Mouse (Mus musculus): Measurements from ENCODE around the gene Hist2h3b.
"Not testable (repeated sequence)": the region's sequence is repeated elsewhere in the genome, so short reads cannot be mapped to it uniquely, and the experiment has no call there.

The Hist2h3b gene

GRCm38 (mm10) chr3:96238954-96239793, 29.3 kb upstream of the Hist2h3b start, which contains the start of gene Hist2h3c2:
Gene Hist2h3c2, minus strand, starts transcription at chr3:96239127.
- peak in 1 of 2 experiments; percentile 21 for DNase-seq (ENCODE audit: low spot score in 2 of 2)

DNA sequence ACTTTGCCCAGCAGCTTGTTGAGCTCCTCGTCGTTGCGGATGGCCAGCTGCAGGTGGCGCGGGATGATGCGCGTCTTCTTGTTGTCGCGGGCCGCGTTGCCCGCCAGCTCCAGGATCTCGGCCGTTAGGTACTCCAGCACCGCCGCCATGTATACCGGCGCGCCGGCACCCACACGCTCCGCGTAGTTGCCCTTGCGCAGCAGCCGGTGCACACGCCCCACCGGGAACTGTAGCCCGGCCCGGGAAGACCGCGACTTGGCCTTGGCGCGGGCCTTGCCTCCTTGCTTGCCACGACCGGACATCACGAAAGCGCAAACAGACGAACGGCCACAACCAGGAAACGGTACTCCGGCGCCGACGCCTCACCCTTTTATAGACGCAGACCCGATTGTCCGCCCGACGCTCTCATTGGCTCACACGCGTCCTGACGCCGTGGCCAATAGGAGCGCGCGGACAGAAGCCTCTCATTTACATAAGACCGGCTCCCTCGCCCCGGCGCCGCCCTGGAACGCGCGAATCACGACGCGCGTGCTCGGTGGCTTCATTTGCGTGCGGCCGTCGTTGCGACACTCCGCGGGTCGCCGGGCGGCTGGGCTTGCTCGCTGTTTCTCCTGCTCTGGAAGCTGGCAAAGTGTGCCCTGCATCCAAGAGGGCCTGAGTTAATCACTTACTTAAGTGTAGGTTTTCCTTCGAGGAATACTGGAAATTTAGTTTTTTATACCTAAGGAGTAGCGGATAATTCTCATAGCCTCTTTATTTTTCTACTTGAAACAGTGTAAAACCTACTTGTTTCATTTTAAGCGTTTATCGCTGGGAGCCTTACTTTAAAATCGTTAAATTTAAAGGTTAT, 28.3 kb upstream of the Hist2h3b start, which contains the start of gene Hist2h2aa2:
Hist2h2aa2 (minus strand) TSS at position 328 of the 850 bp plus-strand sequence.
- peak; percentile 99 for DNase-seq (ENCODE audit: low spot score in 2 of 2)

- DNase-seq (ENCODE audit: low spot score in 2 of 2), result no peak
Measured at GRCm38 (mm10) chr3:96240799-96241197, 27.7 kb upstream of the Hist2h3b start.

- DNase-seq (ENCODE audit: low spot score in 2 of 2), result no peak
Measured at GRCm38 (mm10) chr3:96243921-96244572, 24.4 kb upstream of the Hist2h3b start.

- DNase-seq (ENCODE audit: low spot score in 2 of 2), result peak; percentile 82 to 83
Measured at GRCm38 (mm10) chr3:96245003-96245886, 23.2 kb upstream of the Hist2h3b start, which contains the start of gene Hist2h2aa1. Gene Hist2h2aa1, plus strand, starts transcription at chr3:96245497.

DNA sequence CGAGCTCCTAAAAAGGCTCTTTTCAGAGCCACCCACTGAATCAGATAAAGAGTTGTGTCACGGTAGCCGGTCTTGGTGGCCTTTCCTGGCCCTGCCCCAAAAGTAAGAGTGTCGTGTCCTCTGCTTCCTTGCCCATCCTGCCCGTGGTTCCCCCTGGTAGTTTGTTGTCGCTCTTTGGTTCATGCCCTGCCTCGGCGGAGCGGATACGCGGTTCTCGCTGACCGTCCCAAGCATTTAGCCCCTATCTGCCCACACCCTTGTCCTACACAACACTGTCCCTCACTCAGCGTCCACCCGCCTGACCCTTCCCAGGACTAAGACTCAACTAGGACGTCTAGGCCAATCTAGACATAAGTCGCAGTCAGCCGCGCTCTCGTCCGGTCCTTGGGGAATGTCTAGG, 22.4 kb upstream of the Hist2h3b start:
- not testable (repeated sequence) for DNase-seq (ENCODE audit: low spot score in 2 of 2)

DNA sequence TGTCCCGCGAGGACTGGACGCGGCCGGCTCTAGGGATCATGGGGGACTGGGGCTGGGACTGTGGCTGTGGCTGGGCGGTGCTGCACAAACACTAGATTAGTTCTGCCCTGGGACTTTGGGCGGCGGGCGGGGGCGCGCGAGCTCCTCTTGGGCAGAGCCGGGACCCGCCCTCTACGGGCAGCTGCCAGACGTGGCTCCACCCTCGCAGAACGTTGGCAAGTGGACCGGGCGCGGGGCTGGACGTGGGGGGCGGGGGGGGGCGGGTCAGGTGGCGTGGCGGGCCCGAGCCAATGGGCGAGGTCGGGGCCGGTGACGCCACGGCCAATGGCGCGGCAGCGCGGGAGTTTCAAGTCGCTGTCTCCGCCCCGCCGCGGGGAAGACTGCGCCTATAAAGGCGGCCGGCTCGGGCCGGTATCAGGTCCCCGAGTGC, 22.0 kb upstream of the Hist2h3b start, which contains the start of gene Hist2h3c1:
Hist2h3c1 (plus strand) TSS at position 259 of the 430 bp plus-strand sequence.
- not testable (repeated sequence) for DNase-seq (ENCODE audit: low spot score in 2 of 2)

GRCm38 (mm10) chr3:96247356-96248140, 20.9 kb upstream of the Hist2h3b start:
- DNase-seq (ENCODE audit: low spot score in 2 of 2), result no peak

GRCm38 (mm10) chr3:96248141-96249033, 20.1 kb upstream of the Hist2h3b start:
- DNase-seq (ENCODE audit: low spot score in 2 of 2), result no peak

DNA sequence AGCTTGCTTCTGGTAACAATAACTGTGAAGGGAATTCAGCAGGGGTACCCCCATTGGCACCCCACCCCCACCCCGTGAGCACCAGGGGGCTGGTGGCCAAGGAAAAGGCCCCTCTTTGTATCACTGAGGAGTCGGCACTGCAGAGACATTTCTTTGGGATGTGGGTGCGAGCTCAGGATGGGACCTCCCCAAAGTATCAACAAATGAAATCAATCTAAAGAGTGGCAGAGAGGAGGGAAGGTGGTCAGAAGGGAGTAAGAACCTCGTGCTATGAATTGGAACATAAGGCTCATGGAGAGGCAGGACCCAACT, 19.5 kb upstream of the Hist2h3b start:
- no peak for DNase-seq (ENCODE audit: low spot score in 2 of 2)

GRCm38 (mm10) chr3:96250890-96251289, 17.6 kb upstream of the Hist2h3b start:
- DNase-seq (ENCODE audit: low spot score in 2 of 2), result no peak

- DNase-seq (ENCODE audit: low spot score in 2 of 2), result no peak
Measured at GRCm38 (mm10) chr3:96251787-96252186, 16.7 kb upstream of the Hist2h3b start.

DNA sequence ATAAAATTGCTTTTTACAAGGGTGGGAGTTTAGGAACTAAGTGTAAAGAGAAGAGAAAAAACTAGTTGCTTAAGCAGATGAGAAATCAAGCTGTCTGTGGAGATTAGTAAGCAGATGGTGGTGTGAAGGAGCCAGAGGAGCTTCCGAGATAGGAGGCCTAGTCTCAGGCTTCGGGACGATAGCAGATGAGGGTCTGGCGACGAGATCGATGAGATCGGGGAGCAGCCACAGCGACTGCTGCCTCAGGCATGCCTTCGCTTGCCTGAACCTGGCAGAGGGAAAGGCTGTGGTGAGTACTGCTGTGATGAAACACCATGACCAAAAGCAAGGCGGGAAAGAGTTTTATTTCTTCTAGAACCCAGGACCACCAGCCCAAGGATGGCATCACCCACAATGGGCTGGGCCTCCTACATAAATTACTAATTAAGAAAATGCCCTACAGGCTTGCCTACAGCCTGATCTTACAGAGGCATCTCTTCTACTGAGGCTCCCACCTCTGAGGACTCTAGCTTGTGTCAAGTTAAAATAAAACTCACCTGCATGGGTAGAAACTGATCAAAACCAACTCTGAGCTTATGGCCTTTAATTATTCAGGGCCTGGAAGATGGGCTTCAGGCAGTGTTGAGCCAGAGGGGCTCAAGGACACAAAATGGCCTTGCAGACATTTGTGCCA, 13.6 kb upstream of the Hist2h3b start:
- no peak for DNase-seq (ENCODE audit: low spot score in 2 of 2)

- no peak for DNase-seq (ENCODE audit: low spot score in 2 of 2)
Measured at GRCm38 (mm10) chr3:96255926-96256593, 12.4 kb upstream of the Hist2h3b start.

GRCm38 (mm10) chr3:96257190-96257589, 11.3 kb upstream of the Hist2h3b start:
- no peak for DNase-seq (ENCODE audit: low spot score in 2 of 2)

DNA sequence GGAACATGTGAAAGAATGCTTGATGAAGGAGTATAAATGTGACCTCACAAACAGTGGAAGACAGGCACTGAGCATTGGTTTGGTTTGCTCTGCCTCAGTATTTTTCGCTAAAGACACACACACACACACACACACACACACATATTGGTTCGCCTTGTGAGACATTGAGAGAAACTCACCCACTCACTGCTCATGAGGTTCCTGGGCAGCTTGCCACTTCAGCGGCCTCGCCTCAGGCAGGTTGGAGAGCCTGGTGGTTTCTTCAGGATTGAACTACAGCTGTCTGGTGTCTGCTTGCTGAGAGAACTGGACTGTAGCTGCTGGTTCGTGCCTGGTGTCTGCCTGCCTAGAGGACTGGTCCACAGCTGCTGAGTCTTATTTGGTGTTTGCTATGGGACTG, 8.2 kb upstream of the Hist2h3b start:
- no peak for DNase-seq (ENCODE audit: low spot score in 2 of 2)

- DNase-seq (ENCODE audit: low spot score in 2 of 2), result no peak
Measured at GRCm38 (mm10) chr3:96261623-96262022, 6.8 kb upstream of the Hist2h3b start.

All from frontal cortex, postnatal 25 days (tissue).